Mouse (Mus musculus): Measurements from ENCODE around the gene Il1rl1.

GRCm38 (mm10) chr1:40501546-40502398 lies 72.4 kb downstream of the Il1rl1 start:
- TF ChIP-seq CTCF (IDR thresholded peaks at IDR 0.05; ENCODE audit: insufficient read depth, low read depth, low read length) (no peak), POLR2A (IDR thresholded peaks at IDR 0.05; ENCODE audit: insufficient read depth, low read depth, low read length) (no peak)
